Mouse (Mus musculus): ENCODE measurements around the gene Lrp8. TPM values are rescaled to one million over a fixed set of nuclear protein-coding genes. Genes with fewer than 3 reads are reported as not detected.

Lrp8 gene
- polyA plus RNA-seq, 1 experiment: 45.6 TPM

GRCm38 (mm10) chr4:107803351-107804106 lies 1.5 kb downstream of the Lrp8 start:
- no peaks in the 10 kb centered on the region for H3K36me3 ChIP-seq (ENCODE audit: control insufficient read depth, insufficient read depth, low read length)
- WGBS: under 1% methylated on average over 46 of the region's 46 CpGs
- peak overlapping the region; percentile 79 for H3K4me3 ChIP-seq (ENCODE audit: control insufficient read depth, insufficient read depth, low read length)
- DNase-seq: peak; percentile 75
- H3K27ac ChIP-seq (ENCODE audit: control insufficient read depth, insufficient read depth, low read length): no peak overlapping the region
- H3K4me1 ChIP-seq (replicated peaks; ENCODE audit: control insufficient read depth, insufficient read depth, low read length): peaks cover 25% of the 10 kb centered on the region
- TF ChIP-seq CTCF (IDR thresholded peaks at IDR 0.05; ENCODE audit: borderline replicate concordance, control insufficient read depth, extremely low read depth, insufficient read depth, low read length, poor library complexity) (peak; percentile 25; the same call in 1 of the 2 replicates), POLR2A (IDR thresholded peaks at IDR 0.05; ENCODE audit: control insufficient read depth, extremely low read depth, insufficient read depth, low read length, poor library complexity) (0 out of 2 replicates have a peak, but pooled peaks have one; percentile 3)
- no peaks in the 10 kb centered on the region for H3K27me3 ChIP-seq (ENCODE audit: control insufficient read depth, insufficient read depth, low read length)

GRCm38 (mm10) chr4:107805491-107805890 lies 3.4 kb downstream of the Lrp8 start:
- WGBS: 74% methylated on average over 3 of the region's 3 CpGs
- no peaks in the 10 kb centered on the region for H3K36me3 ChIP-seq (ENCODE audit: control insufficient read depth, insufficient read depth, low read length)
- H3K4me1 ChIP-seq (replicated peaks; ENCODE audit: control insufficient read depth, insufficient read depth, low read length): peaks cover 25% of the 10 kb centered on the region
- no peak overlapping the region for H3K27ac ChIP-seq (ENCODE audit: control insufficient read depth, insufficient read depth, low read length)
- H3K4me3 ChIP-seq (ENCODE audit: control insufficient read depth, insufficient read depth, low read length): no peak overlapping the region
- no peak for DNase-seq
- no peak for TF ChIP-seq POLR2A (IDR thresholded peaks at IDR 0.05; ENCODE audit: control insufficient read depth, extremely low read depth, insufficient read depth, low read length, poor library complexity)
- 0 out of 2 replicates have a peak, but pooled peaks have one; percentile 15 for TF ChIP-seq CTCF (IDR thresholded peaks at IDR 0.05; ENCODE audit: borderline replicate concordance, control insufficient read depth, extremely low read depth, insufficient read depth, low read length, poor library complexity)
- no peaks in the 10 kb centered on the region for H3K27me3 ChIP-seq (ENCODE audit: control insufficient read depth, insufficient read depth, low read length)

GRCm38 (mm10) chr4:107807796-107808195 lies 5.7 kb downstream of the Lrp8 start:
- Histone ChIP-seq H3K27me3 (ENCODE audit: control insufficient read depth, insufficient read depth, low read length) (no peaks in the 10 kb centered on the region), H3K4me3 (ENCODE audit: control insufficient read depth, insufficient read depth, low read length) (no peak overlapping the region), H3K36me3 (ENCODE audit: control insufficient read depth, insufficient read depth, low read length) (no peaks in the 10 kb centered on the region), H3K4me1 (replicated peaks; ENCODE audit: control insufficient read depth, insufficient read depth, low read length) (peaks cover 16% of the 10 kb centered on the region), H3K27ac (ENCODE audit: control insufficient read depth, insufficient read depth, low read length) (no peak overlapping the region)
- WGBS: 49% methylated on average over 4 of the region's 4 CpGs
- peak; percentile 36 for DNase-seq
- TF ChIP-seq CTCF (IDR thresholded peaks at IDR 0.05; ENCODE audit: borderline replicate concordance, control insufficient read depth, extremely low read depth, insufficient read depth, low read length, poor library complexity) (no peak), POLR2A (IDR thresholded peaks at IDR 0.05; ENCODE audit: control insufficient read depth, extremely low read depth, insufficient read depth, low read length, poor library complexity) (no peak)

- no peak for DNase-seq
- H3K27me3 ChIP-seq (ENCODE audit: control insufficient read depth, insufficient read depth, low read length): no peaks in the 10 kb centered on the region
- no peaks in the 10 kb centered on the region for H3K36me3 ChIP-seq (ENCODE audit: control insufficient read depth, insufficient read depth, low read length)
- TF ChIP-seq CTCF (IDR thresholded peaks at IDR 0.05; ENCODE audit: borderline replicate concordance, control insufficient read depth, extremely low read depth, insufficient read depth, low read length, poor library complexity) (no peak), POLR2A (IDR thresholded peaks at IDR 0.05; ENCODE audit: control insufficient read depth, extremely low read depth, insufficient read depth, low read length, poor library complexity) (no peak)
- H3K27ac ChIP-seq (ENCODE audit: control insufficient read depth, insufficient read depth, low read length): no peak overlapping the region
- H3K4me3 ChIP-seq (ENCODE audit: control insufficient read depth, insufficient read depth, low read length): no peak overlapping the region
- H3K4me1 ChIP-seq (replicated peaks; ENCODE audit: control insufficient read depth, insufficient read depth, low read length): peaks cover 9% of the 10 kb centered on the region
Measured at GRCm38 (mm10) chr4:107808655-107809054, 6.6 kb downstream of the Lrp8 start.

- TF ChIP-seq CTCF (IDR thresholded peaks at IDR 0.05; ENCODE audit: borderline replicate concordance, control insufficient read depth, extremely low read depth, insufficient read depth, low read length, poor library complexity) (no peak), POLR2A (IDR thresholded peaks at IDR 0.05; ENCODE audit: control insufficient read depth, extremely low read depth, insufficient read depth, low read length, poor library complexity) (no peak)
- Histone ChIP-seq H3K4me3 (ENCODE audit: control insufficient read depth, insufficient read depth, low read length) (no peak overlapping the region), H3K27me3 (ENCODE audit: control insufficient read depth, insufficient read depth, low read length) (no peaks in the 10 kb centered on the region), H3K27ac (ENCODE audit: control insufficient read depth, insufficient read depth, low read length) (no peak overlapping the region), H3K36me3 (ENCODE audit: control insufficient read depth, insufficient read depth, low read length) (no peaks in the 10 kb centered on the region), H3K4me1 (replicated peaks; ENCODE audit: control insufficient read depth, insufficient read depth, low read length) (no peaks in the 10 kb centered on the region; the same call in none of the 2 replicates)
- WGBS: 91% methylated on average over 3 of the region's 3 CpGs
- DNase-seq: no peak
Measured at GRCm38 (mm10) chr4:107811006-107811405, 8.9 kb downstream of the Lrp8 start.

- 91% methylated on average over 10 of the region's 10 CpGs for WGBS
Measured at GRCm38 (mm10) chr4:107811716-107812330, 9.8 kb downstream of the Lrp8 start.

More at GRCm38 (mm10) chr4:107811716-107812330, 9.8 kb downstream of the Lrp8 start:
- no peak overlapping the region for H3K4me3 ChIP-seq (ENCODE audit: control insufficient read depth, insufficient read depth, low read length)
- no peaks in the 10 kb centered on the region for H3K27me3 ChIP-seq (ENCODE audit: control insufficient read depth, insufficient read depth, low read length)
- no peak for DNase-seq
- no peaks in the 10 kb centered on the region; the same call in none of the 2 replicates for H3K4me1 ChIP-seq (replicated peaks; ENCODE audit: control insufficient read depth, insufficient read depth, low read length)
- no peaks in the 10 kb centered on the region for H3K36me3 ChIP-seq (ENCODE audit: control insufficient read depth, insufficient read depth, low read length)
- TF ChIP-seq CTCF (IDR thresholded peaks at IDR 0.05; ENCODE audit: borderline replicate concordance, control insufficient read depth, extremely low read depth, insufficient read depth, low read length, poor library complexity): no peak
- no peak overlapping the region for H3K27ac ChIP-seq (ENCODE audit: control insufficient read depth, insufficient read depth, low read length)
